Mouse (Mus musculus): ENCODE results near the gene Epha5. TPM values are rescaled to one million over a fixed set of nuclear protein-coding genes. Genes with fewer than 3 reads are reported as not detected.

Epha5 gene
- polyA plus RNA-seq, 1 experiment from 2014 or later: 0.12 TPM

DNA sequence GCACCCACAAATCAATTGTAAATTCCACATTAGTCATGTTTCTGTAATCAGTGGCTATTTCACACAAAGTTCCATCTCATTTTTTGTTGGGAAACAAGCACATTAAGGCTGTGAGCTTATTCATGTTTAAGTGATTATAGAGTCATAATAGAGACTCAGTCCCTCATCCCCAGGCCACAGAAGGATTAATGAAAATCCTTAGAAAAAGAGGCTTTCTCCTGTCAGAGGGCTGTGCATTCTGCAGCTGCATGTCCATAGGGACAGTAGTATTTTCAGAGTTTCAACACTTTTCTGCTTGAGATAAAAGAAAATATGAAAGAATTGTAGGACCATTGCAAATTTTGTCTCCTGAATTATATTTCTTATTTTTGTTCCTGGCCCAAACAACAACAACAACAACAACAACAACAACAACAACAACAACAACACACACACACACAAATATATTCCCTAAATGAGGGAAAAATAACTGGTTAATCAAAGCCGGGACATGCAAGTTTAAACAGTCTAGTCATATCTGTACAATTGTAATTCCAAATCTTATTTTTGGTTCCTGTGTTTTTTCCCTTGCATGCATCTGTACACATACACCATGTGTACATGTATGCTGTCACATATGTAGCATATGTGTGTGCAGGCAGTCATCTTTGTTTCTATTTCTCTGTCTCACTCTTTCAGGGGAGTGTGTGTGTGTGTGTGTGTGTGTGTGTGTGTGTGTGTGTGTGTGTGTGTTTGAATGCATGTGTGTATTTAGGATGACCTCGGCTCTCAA is 70.3 kb downstream of the Epha5 start:
- ATAC-seq (replicated peaks; ENCODE audit: low FRiP score, low read depth) (no peak), DNase-seq (ENCODE audit: low spot score) (no peak)
- H3K27ac ChIP-seq: no peak overlapping the region
- H3K4me2 ChIP-seq (ENCODE audit: low read length): no peak overlapping the region
- no peaks in the 10 kb centered on the region for H3K27me3 ChIP-seq (ENCODE audit: insufficient read depth, low read length)
- H3K4me3 ChIP-seq (replicated peaks; ENCODE audit: low read depth, low read length): no peak overlapping the region
- WGBS: 75% methylated on average over 2 of the region's 2 CpGs
- no peak for TF ChIP-seq CTCF (IDR thresholded peaks at IDR 0.05; ENCODE audit: low read depth)
- no peaks in the 10 kb centered on the region for H3K36me3 ChIP-seq (ENCODE audit: insufficient read depth, low read length)
- no peaks in the 10 kb centered on the region for H3K9me3 ChIP-seq (replicated peaks; ENCODE audit: low read length)
- no peak overlapping the region for H3K9ac ChIP-seq (ENCODE audit: low read depth, low read length)
- H3K4me1 ChIP-seq (replicated peaks; ENCODE audit: insufficient read depth, low read length): no peaks in the 10 kb centered on the region

- H3K4me3 ChIP-seq (replicated peaks; ENCODE audit: low read depth, low read length): no peak overlapping the region
- H3K4me2 ChIP-seq (ENCODE audit: low read length): no peak overlapping the region
- H3K4me1 ChIP-seq (replicated peaks; ENCODE audit: insufficient read depth, low read length): no peaks in the 10 kb centered on the region
- no peak overlapping the region for H3K27ac ChIP-seq
- no peaks in the 10 kb centered on the region for H3K27me3 ChIP-seq (ENCODE audit: insufficient read depth, low read length)
- no peak overlapping the region for H3K9ac ChIP-seq (ENCODE audit: low read depth, low read length)
- ATAC-seq (replicated peaks; ENCODE audit: low FRiP score, low read depth): no peak
- no peak for TF ChIP-seq CTCF (IDR thresholded peaks at IDR 0.05; ENCODE audit: low read depth)
- no peaks in the 10 kb centered on the region for H3K36me3 ChIP-seq (ENCODE audit: insufficient read depth, low read length)
- DNase-seq (ENCODE audit: low spot score): no peak
- WGBS: 79% methylated on average over 3 of the region's 3 CpGs
- no peaks in the 10 kb centered on the region for H3K9me3 ChIP-seq (replicated peaks; ENCODE audit: low read length)
Measured at GRCm38 (mm10) chr5:84335834-84336465, 81.2 kb downstream of the Epha5 start.

- Histone ChIP-seq H3K9me3 (replicated peaks; ENCODE audit: low read length) (no peaks in the 10 kb centered on the region), H3K4me1 (replicated peaks; ENCODE audit: insufficient read depth, low read length) (no peaks in the 10 kb centered on the region), H3K27ac (no peak overlapping the region), H3K4me2 (ENCODE audit: low read length) (no peak overlapping the region), H3K27me3 (ENCODE audit: insufficient read depth, low read length) (no peaks in the 10 kb centered on the region), H3K4me3 (replicated peaks; ENCODE audit: low read depth, low read length) (no peak overlapping the region), H3K9ac (ENCODE audit: low read depth, low read length) (no peak overlapping the region), H3K36me3 (ENCODE audit: insufficient read depth, low read length) (no peaks in the 10 kb centered on the region)
- WGBS: 76% methylated on average over 6 of the region's 6 CpGs
- DNase-seq (ENCODE audit: low spot score) (no peak), ATAC-seq (replicated peaks; ENCODE audit: low FRiP score, low read depth) (no peak)
- no peak for TF ChIP-seq CTCF (IDR thresholded peaks at IDR 0.05; ENCODE audit: low read depth)
Measured at GRCm38 (mm10) chr5:84334481-84334880, 82.7 kb downstream of the Epha5 start.

DNA sequence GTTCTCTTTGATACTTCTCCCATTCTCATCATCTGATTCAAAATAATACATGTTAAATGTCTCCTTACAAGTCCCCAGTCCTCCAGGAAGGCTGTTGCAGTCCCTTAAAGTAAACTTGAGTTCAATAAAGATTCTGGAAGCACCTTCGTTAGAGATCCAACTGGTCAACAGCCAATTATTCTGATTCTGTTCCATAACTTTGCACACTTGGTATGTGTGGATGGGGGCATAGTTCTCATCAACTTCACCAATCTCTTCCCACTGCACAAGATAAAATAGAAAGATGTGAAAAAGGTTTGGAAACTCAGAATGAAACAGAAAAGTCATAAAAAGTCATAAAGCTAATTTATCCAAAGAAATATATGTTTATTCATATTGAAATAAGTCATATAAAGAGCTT is 85.6 kb downstream of the Epha5 start:
- no peaks in the 10 kb centered on the region for H3K36me3 ChIP-seq (ENCODE audit: insufficient read depth, low read length)
- H3K4me2 ChIP-seq (ENCODE audit: low read length): no peak overlapping the region
- H3K4me1 ChIP-seq (replicated peaks; ENCODE audit: insufficient read depth, low read length): no peaks in the 10 kb centered on the region
- no peaks in the 10 kb centered on the region for H3K9me3 ChIP-seq (replicated peaks; ENCODE audit: low read length)
- TF ChIP-seq CTCF (IDR thresholded peaks at IDR 0.05; ENCODE audit: low read depth): no peak
- no peak for DNase-seq (ENCODE audit: low spot score)
- no peaks in the 10 kb centered on the region for H3K27me3 ChIP-seq (ENCODE audit: insufficient read depth, low read length)
- 79% methylated on average over 1 of the region's 1 CpGs for WGBS
- H3K9ac ChIP-seq (ENCODE audit: low read depth, low read length): no peak overlapping the region
- no peak overlapping the region for H3K27ac ChIP-seq
- no peak overlapping the region for H3K4me3 ChIP-seq (replicated peaks; ENCODE audit: low read depth, low read length)
- ATAC-seq (replicated peaks; ENCODE audit: low FRiP score, low read depth): no peak

DNA sequence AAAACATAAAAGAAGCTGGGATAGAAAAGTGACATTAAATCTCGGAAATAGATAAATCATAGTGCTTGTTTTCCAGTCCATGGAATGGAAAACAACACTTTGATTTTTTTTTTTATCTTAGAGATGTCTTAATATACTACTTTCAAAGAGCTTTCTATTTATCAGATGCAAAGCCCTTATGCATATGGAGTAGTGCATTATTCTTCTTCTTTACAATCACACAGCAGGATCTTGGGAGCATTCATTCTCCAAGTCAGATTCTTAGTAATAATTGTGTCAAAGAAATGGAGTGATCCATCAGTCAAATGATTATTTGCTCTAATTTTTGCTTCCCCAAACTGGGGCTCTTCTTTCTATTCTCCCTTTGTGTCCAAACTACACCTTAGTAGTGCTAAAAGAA is 96.6 kb downstream of the Epha5 start:
- no peaks in the 10 kb centered on the region for H3K27me3 ChIP-seq (ENCODE audit: insufficient read depth, low read length)
- ATAC-seq (replicated peaks; ENCODE audit: low FRiP score, low read depth) (no peak), DNase-seq (ENCODE audit: low spot score) (no peak)
- WGBS: 86% methylated on average over 1 of the region's 1 CpGs
- H3K4me2 ChIP-seq (ENCODE audit: low read length): no peak overlapping the region
- no peak overlapping the region for H3K4me3 ChIP-seq (replicated peaks; ENCODE audit: low read depth, low read length)
- no peak overlapping the region for H3K27ac ChIP-seq
- no peaks in the 10 kb centered on the region for H3K36me3 ChIP-seq (ENCODE audit: insufficient read depth, low read length)
- no peak for TF ChIP-seq CTCF (IDR thresholded peaks at IDR 0.05; ENCODE audit: low read depth)
- H3K9me3 ChIP-seq (replicated peaks; ENCODE audit: low read length): no peaks in the 10 kb centered on the region
- no peak overlapping the region for H3K9ac ChIP-seq (ENCODE audit: low read depth, low read length)
- no peaks in the 10 kb centered on the region for H3K4me1 ChIP-seq (replicated peaks; ENCODE audit: insufficient read depth, low read length)

- TF ChIP-seq CTCF (IDR thresholded peaks at IDR 0.05; ENCODE audit: low read depth): no peak
- Histone ChIP-seq H3K9ac (ENCODE audit: low read depth, low read length) (no peak overlapping the region), H3K4me2 (ENCODE audit: low read length) (no peak overlapping the region), H3K4me3 (replicated peaks; ENCODE audit: low read depth, low read length) (no peak overlapping the region), H3K27me3 (ENCODE audit: insufficient read depth, low read length) (no peaks in the 10 kb centered on the region), H3K9me3 (replicated peaks; ENCODE audit: low read length) (no peaks in the 10 kb centered on the region), H3K36me3 (ENCODE audit: insufficient read depth, low read length) (no peaks in the 10 kb centered on the region), H3K27ac (no peak overlapping the region), H3K4me1 (replicated peaks; ENCODE audit: insufficient read depth, low read length) (no peaks in the 10 kb centered on the region)
- whole genome bisulfite sequencing: 68% methylated on average over 4 of the region's 4 CpGs
- DNase-seq (ENCODE audit: low spot score) (no peak), ATAC-seq (replicated peaks; ENCODE audit: low FRiP score, low read depth) (no peak)
Measured at GRCm38 (mm10) chr5:84320138-84320537, 97.0 kb downstream of the Epha5 start.
